Mouse (Mus musculus) megakaryocyte-erythroid progenitor cell, adult 5-6 weeks (primary cell): ENCODE results near the gene Zfp455. TPM values are rescaled to one million over a fixed set of nuclear protein-coding genes. Genes with fewer than 3 reads are reported as not detected.
A peak's percentile ranks its signal among the peaks of the same experiment; 100 is the strongest.

ENCODE experiments used
- ATAC-seq: replicated peaks from 2 replicates; pipeline ENCODE4 v1.8.0; 2016; ENCODE audit warnings: mild to moderate bottlenecking, inconsistent platforms; ENCODE audit not compliant: severe bottlenecking, poor library complexity, low FRiP score, low TSS enrichment
- total RNA-seq, 2 experiments: library from RNA; stranded (forward) in 1 of 2; stranded (reverse) in 1 of 2; fragments of 200-1000, 215-1000 nt in 1 of 2; fragments of >200 nt in 1 of 2; fragmentation: Nextera tagmentation in 1 of 2; gene quantifications; 2 replicates each; pipeline ENCODE4 v1.2.3; 2014 to 2017

Zfp455 gene
- total RNA-seq (2014; fragmentation: Nextera tagmentation): 2.4 and 2.6 TPM in 2 replicates
- total RNA-seq (2017): 0.38 and 2.4 TPM in 2 replicates

GRCm38 (mm10) chr13:67194340-67194894, at the start of gene Zfp455:
Gene Zfp455 (plus strand): TSS chr13:67194506.
- ATAC-seq: peak; percentile 96

- ATAC-seq: peak; percentile 86
Observed at GRCm38 (mm10) chr13:67166122-67166521, 28.2 kb upstream of the Zfp455 start.

GRCm38 (mm10) chr13:67172991-67173722, 21.1 kb upstream of the Zfp455 start, which contains the start of gene Rsl1:
Gene Rsl1 (plus strand): TSS chr13:67173182.
- peak; percentile 96 for ATAC-seq

- no peak for ATAC-seq
Observed at GRCm38 (mm10) chr13:67173723-67174055, 20.6 kb upstream of the Zfp455 start.

GRCm38 (mm10) chr13:67201656-67202055, 7.3 kb downstream of the Zfp455 start:
- ATAC-seq: no peak

GRCm38 (mm10) chr13:67214015-67214607, 19.8 kb downstream of the Zfp455 start:
- ATAC-seq: peak; percentile 71; the same call in 1 of the 2 replicates

Other genes starting within 250 kb of the Zfp455 start
- 2.3 and 3.3 TPM in 2 replicates for gene Zfp712, start 133.3 kb upstream of the Zfp455 start, total RNA-seq (2014; fragmentation: Nextera tagmentation)
- 3.7 and 7.1 TPM in 2 replicates for gene Zfp712, start 133.3 kb upstream of the Zfp455 start, total RNA-seq (2017)
- 3.4 and 6.3 TPM in 2 replicates for gene Zfp708, start 96.5 kb upstream of the Zfp455 start, total RNA-seq (2014; fragmentation: Nextera tagmentation)
- 2.0 and 4.7 TPM in 2 replicates for gene Zfp708, start 96.5 kb upstream of the Zfp455 start, total RNA-seq (2017)
- 3.1 and 6.2 TPM in 2 replicates for gene Gm28557, start 85.9 kb upstream of the Zfp455 start, total RNA-seq (2014; fragmentation: Nextera tagmentation)
- 5.3 and 6.3 TPM in 2 replicates for gene Gm28557, start 85.9 kb upstream of the Zfp455 start, total RNA-seq (2017)
- 0.22 and 2.1 TPM in 2 replicates for gene Rslcan18, start 78.2 kb upstream of the Zfp455 start, total RNA-seq (2014; fragmentation: Nextera tagmentation)
- 0.15 and 0.99 TPM in 2 replicates for gene Rslcan18, start 78.2 kb upstream of the Zfp455 start, total RNA-seq (2017)
- gene Zfp759, start 72.8 kb upstream of the Zfp455 start, total RNA-seq (2014; fragmentation: Nextera tagmentation): 2.2 and 6.3 TPM in 2 replicates
- 3.7 and 5.6 TPM in 2 replicates for gene Zfp759, start 72.8 kb upstream of the Zfp455 start, total RNA-seq (2017)
- gene Rsl1, start 21.3 kb upstream of the Zfp455 start, total RNA-seq (2014; fragmentation: Nextera tagmentation): 0.25 and 2.0 TPM in 2 replicates
- 1.8 and 5.6 TPM in 2 replicates for gene Rsl1, start 21.3 kb upstream of the Zfp455 start, total RNA-seq (2017)
- gene Zfp458, start 84.0 kb downstream of the Zfp455 start, total RNA-seq (2014; fragmentation: Nextera tagmentation): 4.6 and 9.0 TPM in 2 replicates
- gene Zfp458, start 84.0 kb downstream of the Zfp455 start, total RNA-seq (2017): 3.1 and 4.4 TPM in 2 replicates
- gene Zfp457, start 112.0 kb downstream of the Zfp455 start, total RNA-seq (2014; fragmentation: Nextera tagmentation): 2.5 and 4.3 TPM in 2 replicates
- 1.0 TPM in 1 of 2 replicates, not detected in the other for gene Zfp457, start 112.0 kb downstream of the Zfp455 start, total RNA-seq (2017)
- gene Zfp595, start 138.1 kb downstream of the Zfp455 start, total RNA-seq (2014; fragmentation: Nextera tagmentation): 5.2 and 11.6 TPM in 2 replicates
- gene Zfp595, start 138.1 kb downstream of the Zfp455 start, total RNA-seq (2017): 4.9 and 8.2 TPM in 2 replicates
- gene Gm28044, start 166.0 kb downstream of the Zfp455 start, total RNA-seq (2014; fragmentation: Nextera tagmentation): 6.6 and 13.8 TPM in 2 replicates
- gene Gm28044, start 166.0 kb downstream of the Zfp455 start, total RNA-seq (2017): 3.5 TPM in 1 of 2 replicates, not detected in the other
- gene Zfp953, start 166.1 kb downstream of the Zfp455 start, total RNA-seq (2014; fragmentation: Nextera tagmentation): 6.1 and 7.5 TPM in 2 replicates
- 6.3 and 10.5 TPM in 2 replicates for gene Zfp953, start 166.1 kb downstream of the Zfp455 start, total RNA-seq (2017)
- 0.66 TPM in 1 of 2 replicates, not detected in the other for gene Gm28041, start 181.2 kb downstream of the Zfp455 start, total RNA-seq (2014; fragmentation: Nextera tagmentation)
- gene Gm28041, start 181.2 kb downstream of the Zfp455 start, total RNA-seq (2017): 2.3 TPM in 1 of 2 replicates, not detected in the other
- gene Zfp456, start 181.3 kb downstream of the Zfp455 start, total RNA-seq (2014; fragmentation: Nextera tagmentation): 2.4 and 2.6 TPM in 2 replicates
- gene Zfp456, start 181.3 kb downstream of the Zfp455 start, total RNA-seq (2017): 1.7 and 3.7 TPM in 2 replicates
- gene Zfp429, start 205.3 kb downstream of the Zfp455 start, total RNA-seq (2014; fragmentation: Nextera tagmentation): 4.3 and 6.2 TPM in 2 replicates
- 10.5 and 11.5 TPM in 2 replicates for gene Zfp429, start 205.3 kb downstream of the Zfp455 start, total RNA-seq (2017)
- 1.4 and 2.6 TPM in 2 replicates for gene Zfp459, start 226.9 kb downstream of the Zfp455 start, total RNA-seq (2014; fragmentation: Nextera tagmentation)
- 1.3 and 1.9 TPM in 2 replicates for gene Zfp459, start 226.9 kb downstream of the Zfp455 start, total RNA-seq (2017)